In genomic region chr6:137606541-137606940, GRCm38 (mm10) we compare ENCODE assay signal across 20 mouse cellular contexts.
"Had no signal": no experiment of that assay in that cellular context is flagged by ENCODE, and none has a peak within 500 bp of the region (broad histone marks: within the 10 kb centered on the region; RNA-seq: fewer than 3 reads in every experiment).

No protein-coding gene starts in this region.

- ATAC-seq: liver, postnatal 0 days; lung, postnatal 0 days; midbrain, embryonic 13.5 days; midbrain, embryonic 15.5 days had no signal

- H3K4me3 ChIP-seq: liver, embryonic 15.5 days; lung, embryonic 15.5 days; megakaryocyte, embryonic 14.5 days; midbrain, embryonic 13.5 days; midbrain, embryonic 15.5 days; neural tube, embryonic 12.5 days had no signal

- H3K9me3 ChIP-seq: liver, embryonic 15.5 days; lung, embryonic 15.5 days; midbrain, embryonic 15.5 days; neural tube, embryonic 12.5 days had no signal

- H3K27ac ChIP-seq: liver, embryonic 15.5 days; lung, embryonic 15.5 days; macrophage; midbrain, embryonic 13.5 days; midbrain, embryonic 15.5 days; neural tube, embryonic 12.5 days had no signal

- DNase-seq: liver, postnatal 0 days; lung, adult 2 months; lung, postnatal 14 days; lung, postnatal 36 days; retina, postnatal 1 day; right cerebral cortex, adult 18-20 months; right cerebral cortex, postnatal 25 days; right cerebral cortex, postnatal 4 days; spleen, adult 18-20 months; thymus, adult 2 months; thymus, postnatal 25 days; thymus, postnatal 4 days had no signal

- H3K36me3 ChIP-seq: liver, embryonic 15.5 days; lung, embryonic 15.5 days; midbrain, embryonic 13.5 days; midbrain, embryonic 15.5 days; neural tube, embryonic 12.5 days had no signal

- H3K4me2 ChIP-seq: liver, embryonic 15.5 days; lung, embryonic 15.5 days; midbrain, embryonic 13.5 days; midbrain, embryonic 15.5 days; neural tube, embryonic 12.5 days had no signal

- H3K4me1 ChIP-seq: liver, embryonic 15.5 days; megakaryocyte, embryonic 14.5 days; midbrain, embryonic 13.5 days; midbrain, embryonic 15.5 days; neural tube, embryonic 12.5 days had no signal

- H3K27me3 ChIP-seq: liver, embryonic 15.5 days; lung, embryonic 15.5 days; megakaryocyte, embryonic 14.5 days; midbrain, embryonic 13.5 days; midbrain, embryonic 15.5 days; neural tube, embryonic 12.5 days had no signal

- H3K9ac ChIP-seq: liver, embryonic 15.5 days; liver, postnatal 0 days; lung, embryonic 15.5 days; midbrain, embryonic 13.5 days; midbrain, embryonic 15.5 days; neural tube, embryonic 12.5 days had no signal
